Mouse (Mus musculus) embryonic fibroblast, embryonic 13.5 days (primary cell): ENCODE data around the gene Gm19965. TPM values are rescaled to one million over a fixed set of nuclear protein-coding genes. Genes with fewer than 3 reads are reported as not detected.

Source experiments
- H3K27ac ChIP-seq: 2 replicates; pipeline ENCODE4 v1.5.1; 2012; ENCODE audit warnings: low read length, control low read depth, inconsistent platforms; ENCODE audit not compliant: insufficient read depth
- H3K4me1 ChIP-seq: 2 replicates; pipeline ENCODE4 v1.6.1; 2011; ENCODE audit warnings: low read length; ENCODE audit not compliant: control insufficient read depth, insufficient read depth
- H3K4me3 ChIP-seq: 2 replicates; pipeline ENCODE4 v1.5.1; 2011; ENCODE audit warnings: mild to moderate bottlenecking, control low read depth, low read length; ENCODE audit not compliant: insufficient read depth
- CTCF ChIP-seq: IDR thresholded peaks from 2 replicates; pipeline ENCODE4 v1.5.1; 2011; ENCODE audit warnings: mild to moderate bottlenecking, control low read depth, low read length, moderate library complexity, borderline replicate concordance; ENCODE audit not compliant: insufficient read depth
- POLR2A ChIP-seq: IDR thresholded peaks from 2 replicates; pipeline ENCODE4 v1.6.1; 2011; ENCODE audit warnings: low read depth, mild to moderate bottlenecking, control low read depth, low read length, moderate library complexity
- polyA plus RNA-seq: library from polyadenylated mRNA; stranded (reverse); fragments of >200 nt; gene quantifications from 2 replicates; pipeline ENCODE4 v1.2.4, GENCODE M21; 2011; ENCODE audit warnings: low read depth; ENCODE audit not compliant: missing spikeins, insufficient read length

Gene Gm19965
- not detected in 2 replicates for polyA plus RNA-seq

DNA sequence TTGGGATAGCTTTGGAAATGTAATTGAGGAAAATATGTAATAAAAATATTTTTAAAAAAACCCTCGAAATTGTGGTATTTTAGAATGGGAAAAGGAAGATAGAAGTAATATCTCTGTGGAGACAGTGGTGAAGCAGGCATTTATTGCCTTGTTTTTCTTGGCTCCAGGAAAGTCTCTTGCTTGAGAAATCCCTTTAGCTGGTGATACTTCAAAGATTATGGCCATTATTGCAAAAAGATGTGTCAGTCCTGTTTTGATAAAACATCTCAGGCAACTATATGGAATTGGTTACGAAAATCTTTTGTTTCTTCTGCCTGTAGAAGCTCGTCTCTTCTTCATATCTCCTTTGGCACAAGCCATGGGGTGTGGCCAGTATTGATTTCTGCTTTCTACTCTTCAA, at the start of gene Gm19965:
Gene Gm19965, plus strand, starts transcription at position 301 of the 400 bp plus-strand sequence.
- TF ChIP-seq CTCF (no peak), POLR2A (no peak)
- Histone ChIP-seq H3K27ac (no peak within 1 kb of the TSS), H3K4me3 (no peak within 1 kb of the TSS), H3K4me1 (no peaks in the 10 kb centered on the region)

GRCm38 (mm10) chr1:116782471-116782989, 20.3 kb upstream of the Gm19965 start:
- no peak for TF ChIP-seq CTCF
- no peak for TF ChIP-seq POLR2A
- Histone ChIP-seq H3K27ac (no peak overlapping the region), H3K4me3 (no peak overlapping the region), H3K4me1 (no peaks in the 10 kb centered on the region)
